Mouse (Mus musculus) frontal cortex, postnatal 36 days (tissue): ENCODE results near the gene Upp1.
A peak's percentile ranks its signal among the peaks of the same experiment; 100 is the strongest.
"Not testable (repeated sequence)": the region's sequence is repeated elsewhere in the genome, so short reads cannot be mapped to it uniquely, and the experiment has no call there.

Source experiments
- DNase-seq, 2 experiments: peaks; one replicate each; pipeline ENCODE4 v3.0.0; 2022; ENCODE audit warnings: low spot score in 2 of 2

Gene Upp1

DNA sequence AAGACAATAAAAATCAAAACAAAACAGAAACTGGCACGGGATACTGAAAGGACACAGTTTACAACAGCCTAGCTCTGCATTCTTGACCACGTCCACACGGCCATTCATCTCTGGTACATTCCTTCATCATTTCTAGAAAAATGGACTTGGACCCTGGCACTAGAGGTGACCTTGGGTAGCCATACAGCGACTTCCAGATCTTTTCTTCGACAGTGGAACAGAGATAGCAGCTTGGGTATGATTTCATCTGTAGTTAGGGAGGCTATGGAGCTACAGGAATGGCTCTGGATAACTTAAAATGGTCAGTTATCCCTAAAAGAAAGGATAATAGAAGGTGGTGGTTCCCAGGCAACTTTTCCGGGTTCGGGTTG, at the start of gene Upp1:
Gene Upp1, plus strand, starts transcription at position 54 of the 371 bp plus-strand sequence.
- DNase-seq, result no peak

- no peak for DNase-seq
Measured at GRCm38 (mm10) chr11:9076444-9076843, 41.5 kb upstream of the Upp1 start.

GRCm38 (mm10) chr11:9113189-9113588, 4.7 kb upstream of the Upp1 start:
- DNase-seq, result no peak

GRCm38 (mm10) chr11:9115367-9116120, 2.4 kb upstream of the Upp1 start:
- no peak for DNase-seq

GRCm38 (mm10) chr11:9116121-9116520, 1.8 kb upstream of the Upp1 start:
- DNase-seq, result no peak

DNA sequence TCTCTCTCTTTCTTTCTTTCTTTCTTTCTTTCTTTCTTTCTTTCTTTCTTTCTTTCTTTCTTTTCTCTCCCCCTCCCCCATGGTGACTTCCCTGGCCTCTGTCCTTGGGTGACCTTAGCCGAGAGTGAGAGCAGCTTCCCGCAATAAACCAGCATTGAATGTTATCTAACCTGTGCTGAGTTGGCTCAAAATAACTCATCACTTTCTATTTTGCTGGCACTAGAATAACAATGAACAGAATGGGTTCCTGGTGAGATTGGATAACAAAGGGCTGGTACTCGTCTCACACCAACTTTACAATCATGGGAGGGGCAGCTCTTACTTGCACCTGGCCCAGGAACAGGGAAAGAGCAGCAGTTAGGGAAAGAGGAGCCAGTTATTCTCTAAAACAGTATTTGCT, 987 bp upstream of the Upp1 start:
- no peak for DNase-seq

DNA sequence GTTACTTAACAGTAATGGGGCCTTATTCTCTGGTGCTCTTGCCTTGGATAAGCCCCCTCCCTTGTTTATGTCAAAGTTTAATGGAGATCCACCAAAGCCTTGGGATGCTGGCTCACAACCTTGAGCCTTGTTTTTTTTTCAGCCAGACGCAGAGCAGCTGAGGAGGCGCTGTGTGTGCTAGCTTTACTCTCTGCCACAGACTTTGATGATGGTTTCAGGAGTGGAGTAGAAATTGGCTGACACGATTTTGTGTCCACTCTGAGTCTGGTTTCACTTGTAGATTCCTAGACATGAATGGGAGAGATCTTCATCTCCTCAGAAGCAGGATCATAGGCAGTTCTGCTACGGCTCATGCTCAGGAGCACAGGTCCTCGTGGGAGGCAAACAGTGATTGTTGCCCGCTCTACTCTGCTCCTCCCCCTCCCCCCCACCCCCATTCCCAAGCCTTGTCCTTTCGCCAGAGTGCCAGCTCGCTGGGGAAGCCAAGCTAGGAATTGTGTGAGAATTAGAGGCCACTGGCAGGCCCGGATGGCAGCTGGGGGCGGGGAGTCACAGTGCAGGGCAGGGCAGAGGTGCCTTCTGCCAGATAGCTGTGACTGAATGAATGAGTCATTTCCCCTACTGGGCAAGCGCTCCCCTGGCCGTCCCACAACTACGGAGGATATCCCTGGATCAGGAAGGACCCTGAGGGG, 399 bp upstream of the Upp1 start:
- no peak for DNase-seq

DNA sequence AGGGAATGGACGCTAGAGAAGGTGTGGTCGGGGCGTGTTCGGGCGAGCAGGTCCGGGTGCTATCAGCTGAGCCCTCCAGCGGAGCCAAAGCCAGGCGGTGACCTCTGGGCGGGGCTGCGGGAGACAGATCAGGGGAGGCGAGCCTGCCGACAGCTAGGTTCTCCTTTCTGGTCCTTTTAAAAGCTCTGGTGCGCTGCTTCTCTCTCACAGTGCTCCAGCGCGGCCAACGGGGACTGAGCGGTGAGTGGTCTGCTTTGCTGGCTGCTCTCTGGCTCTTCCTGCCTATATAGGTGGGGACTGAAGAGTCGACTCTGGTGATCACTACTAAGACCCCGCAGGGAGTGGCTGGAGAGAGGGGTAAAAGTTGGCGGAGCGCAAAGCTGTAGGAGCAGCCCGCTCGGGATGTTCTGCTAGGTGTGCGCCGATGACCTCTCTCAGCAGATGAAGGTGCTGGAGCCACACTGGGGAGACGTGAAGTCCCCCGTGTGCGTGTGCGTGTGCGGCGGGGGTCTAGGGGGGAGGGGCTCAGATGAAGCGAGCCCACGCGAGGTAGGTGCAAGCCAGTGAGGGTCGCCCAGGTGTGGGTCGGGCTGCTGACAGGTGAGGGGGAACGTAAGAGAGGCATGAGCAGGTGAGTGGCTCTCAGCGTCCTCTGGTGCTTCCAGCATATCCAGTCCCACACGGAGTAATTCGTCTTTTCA, 668 bp downstream of the Upp1 start:
- DNase-seq, result no peak

GRCm38 (mm10) chr11:9119231-9120020, 1.5 kb downstream of the Upp1 start:
- DNase-seq, result no peak

- DNase-seq, result no peak
Measured at GRCm38 (mm10) chr11:9122315-9122714, 4.4 kb downstream of the Upp1 start.

GRCm38 (mm10) chr11:9126373-9127107, 8.6 kb downstream of the Upp1 start:
- DNase-seq, result no peak

DNA sequence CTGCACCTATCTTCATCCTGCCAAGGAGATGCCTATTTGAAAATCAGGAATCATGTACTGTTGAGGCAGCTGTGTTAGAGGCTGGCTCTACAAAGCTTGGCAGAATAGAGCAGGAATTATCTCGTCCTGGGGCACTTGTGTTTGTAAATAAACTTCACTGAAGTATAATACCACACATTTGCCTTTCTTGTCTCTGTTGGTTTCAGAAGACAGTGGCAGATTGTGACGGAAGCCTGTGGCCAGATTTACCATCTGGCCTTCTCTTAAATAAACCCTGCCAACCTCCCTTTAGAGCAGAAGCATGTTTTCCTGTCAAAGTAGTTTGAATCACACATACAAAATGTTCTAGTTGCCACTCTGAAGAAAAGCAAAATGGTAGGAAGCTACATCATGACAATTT, 10.2 kb downstream of the Upp1 start:
- peak in 1 of 2 experiments; percentile 65 for DNase-seq

- DNase-seq, result no peak
Measured at GRCm38 (mm10) chr11:9129528-9129927, 11.6 kb downstream of the Upp1 start.

DNA sequence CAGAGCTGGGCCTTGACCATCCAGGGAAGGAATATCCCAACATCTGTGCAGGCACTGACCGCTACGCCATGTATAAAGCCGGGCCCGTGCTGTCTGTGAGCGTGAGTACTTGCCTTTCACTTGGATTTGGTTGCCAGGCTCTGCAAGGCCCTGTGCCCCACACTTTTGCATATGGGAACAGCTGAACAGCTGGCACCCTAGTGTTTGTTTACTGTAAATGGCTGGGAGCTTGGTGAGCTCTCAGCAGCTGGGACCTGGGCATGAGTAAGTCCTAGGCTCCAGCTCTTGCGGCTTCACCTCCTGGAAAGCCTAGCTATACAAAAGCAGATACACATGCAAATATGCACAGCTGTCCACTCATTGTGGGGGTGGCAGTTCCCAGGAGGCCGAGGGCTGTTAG, 13.8 kb downstream of the Upp1 start:
- no peak for DNase-seq

DNA sequence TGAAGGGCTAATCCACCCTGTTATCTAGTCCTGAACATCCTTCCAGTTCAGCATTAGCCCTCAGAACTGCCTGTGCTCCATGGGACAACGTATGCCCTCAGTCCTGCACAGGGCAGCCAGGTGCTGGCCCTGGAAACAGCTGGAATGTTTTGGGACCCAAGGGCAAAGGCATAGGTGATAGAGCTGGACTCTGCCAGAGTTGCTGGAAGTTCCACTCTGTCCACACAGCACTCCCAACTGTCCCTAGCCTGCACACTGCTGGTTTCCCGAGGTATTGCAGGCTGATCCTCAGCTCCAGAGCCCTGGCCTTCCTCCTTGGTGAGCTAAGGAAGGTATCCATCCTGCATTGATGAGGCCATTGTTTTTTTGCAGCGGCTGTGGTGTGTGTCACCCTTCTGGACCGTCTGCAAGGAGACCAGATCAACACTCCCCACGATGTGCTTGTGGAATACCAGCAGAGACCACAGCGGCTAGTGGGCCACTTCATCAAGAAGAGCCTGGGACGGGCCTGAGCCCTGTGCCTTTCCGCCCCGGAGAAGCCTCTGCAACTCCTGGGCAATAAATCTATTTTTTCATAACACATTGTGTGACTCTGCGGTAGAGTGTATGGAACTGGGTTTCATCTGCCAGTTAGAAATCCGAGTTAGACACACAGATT, 17.8 kb downstream of the Upp1 start:
- DNase-seq, result no peak

DNA sequence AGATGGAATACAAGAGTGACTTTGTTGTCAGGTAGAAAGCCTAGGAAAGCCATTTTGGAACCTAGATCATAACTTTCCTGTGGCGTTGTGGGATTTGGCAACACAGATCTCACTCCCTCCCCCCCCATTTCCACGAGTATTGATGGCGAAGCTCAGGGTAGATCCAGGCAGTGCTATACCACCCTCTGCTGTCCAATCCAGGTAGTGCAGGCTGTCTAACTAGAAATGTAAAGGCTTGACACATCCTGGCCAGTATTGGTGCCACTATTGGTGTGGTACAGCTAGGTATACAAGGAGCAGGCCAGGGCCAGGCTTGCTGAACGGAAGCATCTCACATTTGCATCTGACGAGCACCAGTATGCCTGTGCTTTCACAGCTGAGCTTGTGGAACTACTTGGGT, 18.6 kb downstream of the Upp1 start:
- DNase-seq, result peak; percentile 85 to 92

DNA sequence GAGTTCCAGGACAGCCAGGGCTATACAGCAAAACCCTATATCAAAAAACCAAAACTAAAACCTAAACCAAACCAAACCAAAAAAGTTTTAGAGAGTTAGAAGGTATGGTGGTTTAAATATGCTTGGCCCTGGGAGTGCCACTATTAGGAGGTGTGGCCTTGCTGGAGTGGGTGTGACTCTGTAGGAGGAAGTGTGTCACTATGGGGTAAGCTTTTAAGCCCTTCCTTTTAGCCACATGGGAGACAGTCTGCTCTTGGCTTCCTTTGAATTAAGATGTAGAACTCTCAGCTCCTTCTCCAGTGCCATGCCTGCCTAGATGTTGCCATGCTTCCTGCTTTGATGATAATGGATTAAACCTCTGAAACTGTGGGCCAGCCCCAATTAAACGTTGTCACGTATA, 27.2 kb downstream of the Upp1 start:
- no peak for DNase-seq

- DNase-seq, result no peak
Measured at GRCm38 (mm10) chr11:9146115-9146514, 28.2 kb downstream of the Upp1 start.

DNA sequence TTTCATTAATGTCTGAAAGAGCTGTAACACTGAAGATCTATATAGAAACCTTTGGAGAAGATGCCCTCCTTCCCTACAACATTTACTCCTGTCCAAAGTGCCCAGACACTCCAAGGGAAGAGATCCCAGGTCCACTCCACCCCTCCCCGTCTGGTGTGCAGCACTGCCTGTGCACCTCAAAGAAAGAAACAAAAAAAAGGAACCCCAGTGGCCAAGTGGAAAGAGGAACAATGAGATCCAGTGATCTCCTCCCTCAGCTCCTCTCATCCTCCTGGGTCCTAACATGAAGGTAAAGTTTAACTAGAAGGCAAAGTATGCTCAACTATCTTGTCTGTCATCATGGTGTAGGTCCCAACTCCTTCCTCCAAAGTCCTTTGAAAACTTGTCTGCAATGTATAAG, 28.8 kb downstream of the Upp1 start:
- no peak for DNase-seq

- no peak for DNase-seq
Measured at GRCm38 (mm10) chr11:9148206-9148605, 30.3 kb downstream of the Upp1 start.

DNA sequence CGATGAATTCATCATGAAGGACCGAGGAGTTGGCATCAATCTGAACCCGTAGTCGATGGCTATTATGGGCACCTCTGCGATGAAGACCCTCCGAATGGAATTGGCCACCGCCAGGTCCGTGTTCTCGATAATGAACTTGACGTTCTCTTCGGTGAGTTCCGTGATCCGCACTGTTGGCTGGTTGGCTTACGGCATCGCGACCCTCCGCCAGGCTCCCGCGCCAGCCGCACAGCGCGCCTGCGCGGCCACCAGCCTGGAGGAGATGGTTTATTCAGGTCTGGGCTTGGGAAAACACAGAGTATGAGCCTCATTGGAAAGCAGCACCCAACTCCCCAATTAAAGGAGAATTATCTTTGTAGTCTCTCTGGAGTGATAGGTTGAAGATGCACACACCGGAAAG, 32.5 kb downstream of the Upp1 start:
- DNase-seq, result not testable (repeated sequence)
